Mouse (Mus musculus) lung, postnatal 14 days (tissue): ENCODE measurements around the gene Proz.

Source experiments
- DNase-seq: peaks from one replicate; pipeline ENCODE4 v3.0.0; 2021

Proz gene

GRCm38 (mm10) chr8:13107990-13108638, 47.4 kb downstream of the Proz start:
- no peak for DNase-seq

GRCm38 (mm10) chr8:13108967-13109366, 48.3 kb downstream of the Proz start:
- DNase-seq: no peak

- no peak for DNase-seq
These were observed 48.8 kb downstream of the Proz start for GRCm38 (mm10) chr8:13109416-13109960.

GRCm38 (mm10) chr8:13111917-13112316, 51.2 kb downstream of the Proz start:
- no peak for DNase-seq

GRCm38 (mm10) chr8:13113232-13113631, 52.5 kb downstream of the Proz start:
- DNase-seq: no peak

- DNase-seq: no peak
These were observed 56.4 kb downstream of the Proz start for GRCm38 (mm10) chr8:13117096-13117495.

GRCm38 (mm10) chr8:13118516-13118915, 57.8 kb downstream of the Proz start:
- DNase-seq: no peak

- DNase-seq: no peak
These were observed 60.4 kb downstream of the Proz start for GRCm38 (mm10) chr8:13120882-13121665.

- no peak for DNase-seq
These were observed 62.2 kb downstream of the Proz start for GRCm38 (mm10) chr8:13122887-13123421.

GRCm38 (mm10) chr8:13124897-13125296, 64.2 kb downstream of the Proz start:
- no peak for DNase-seq
